Mouse (Mus musculus) Muller cell, postnatal 12 days (primary cell): ENCODE measurements around the gene Apip.

Source experiments
- DNase-seq: peaks from one replicate; pipeline ENCODE4 v3.0.0-alpha.2; 2015; ENCODE audit errors: inconsistent ontology term

Gene Apip

GRCm38 (mm10) chr2:103102595-103102994 lies 29.1 kb downstream of the Apip start:
- DNase-seq, result no peak

GRCm38 (mm10) chr2:103106172-103106571 lies 32.7 kb downstream of the Apip start:
- no peak for DNase-seq

- DNase-seq, result peak; percentile 29
These were observed 38.2 kb downstream of the Apip start for GRCm38 (mm10) chr2:103111669-103112068.

- peak; percentile 45 for DNase-seq
These were observed 43.7 kb downstream of the Apip start for GRCm38 (mm10) chr2:103117212-103117611.

DNA sequence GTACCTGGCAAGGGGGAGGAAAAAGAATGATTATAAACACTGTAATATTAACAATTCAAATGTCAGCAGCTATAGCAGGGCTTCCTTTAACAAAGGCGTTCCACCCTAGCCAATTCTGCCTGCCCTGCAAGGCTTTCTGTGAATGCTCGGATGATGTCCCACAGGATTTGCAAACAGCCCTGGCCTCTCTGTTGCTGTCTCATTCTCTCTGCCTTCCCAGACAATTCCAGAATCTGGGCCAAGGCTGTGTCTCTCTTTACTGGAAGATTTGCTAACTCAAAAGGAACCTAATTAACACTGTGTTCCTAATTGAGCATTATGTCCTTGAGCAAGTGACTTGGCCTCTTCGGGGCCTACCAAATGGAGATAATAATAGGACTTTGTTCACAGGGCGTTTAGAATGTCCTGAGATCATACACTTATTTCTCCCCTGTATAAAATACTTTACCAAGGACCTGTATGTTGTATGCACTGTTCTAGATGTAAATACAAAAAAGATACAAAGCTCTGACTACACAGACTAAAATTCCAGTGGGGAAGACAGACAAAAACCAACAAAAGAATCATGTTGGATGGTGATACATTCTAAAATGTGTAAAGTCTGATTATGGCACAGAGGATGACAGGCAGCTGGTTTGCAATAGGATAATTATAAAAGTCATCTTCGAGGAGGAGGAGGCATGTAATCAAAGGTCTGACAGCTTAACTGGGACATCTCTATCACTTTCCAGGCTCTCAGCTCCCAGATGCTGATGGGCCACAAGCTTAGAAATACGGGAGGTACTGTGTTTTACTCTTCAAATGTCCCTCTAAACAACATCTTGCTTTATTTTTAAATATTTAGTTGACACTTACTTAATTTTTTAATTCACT lies 45.1 kb downstream of the Apip start:
- DNase-seq, result peak; percentile 72

GRCm38 (mm10) chr2:103119197-103119854 lies 45.9 kb downstream of the Apip start:
- peak; percentile 53 for DNase-seq

- no peak for DNase-seq
These were observed 56.2 kb downstream of the Apip start for GRCm38 (mm10) chr2:103129676-103130075.

DNA sequence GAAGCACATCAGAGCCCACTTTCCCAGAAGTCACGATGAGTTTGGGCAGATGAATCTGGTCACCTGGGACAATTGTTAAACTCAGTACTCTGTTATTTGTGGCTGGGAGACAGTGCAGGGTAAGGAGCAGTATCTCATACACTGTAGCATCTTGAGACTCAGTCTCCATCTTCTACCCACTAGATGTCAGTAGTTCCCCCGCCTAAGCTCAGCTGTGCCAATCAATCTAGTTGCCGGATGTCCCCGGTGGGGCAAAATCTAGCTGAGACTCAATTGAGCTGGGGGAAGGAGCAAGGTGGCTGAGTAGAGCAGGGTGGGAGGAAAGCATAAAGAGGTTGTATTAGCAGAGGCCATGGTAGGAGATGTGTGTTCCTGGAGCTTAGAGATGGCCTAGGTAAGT lies 57.7 kb downstream of the Apip start:
- no peak for DNase-seq

DNA sequence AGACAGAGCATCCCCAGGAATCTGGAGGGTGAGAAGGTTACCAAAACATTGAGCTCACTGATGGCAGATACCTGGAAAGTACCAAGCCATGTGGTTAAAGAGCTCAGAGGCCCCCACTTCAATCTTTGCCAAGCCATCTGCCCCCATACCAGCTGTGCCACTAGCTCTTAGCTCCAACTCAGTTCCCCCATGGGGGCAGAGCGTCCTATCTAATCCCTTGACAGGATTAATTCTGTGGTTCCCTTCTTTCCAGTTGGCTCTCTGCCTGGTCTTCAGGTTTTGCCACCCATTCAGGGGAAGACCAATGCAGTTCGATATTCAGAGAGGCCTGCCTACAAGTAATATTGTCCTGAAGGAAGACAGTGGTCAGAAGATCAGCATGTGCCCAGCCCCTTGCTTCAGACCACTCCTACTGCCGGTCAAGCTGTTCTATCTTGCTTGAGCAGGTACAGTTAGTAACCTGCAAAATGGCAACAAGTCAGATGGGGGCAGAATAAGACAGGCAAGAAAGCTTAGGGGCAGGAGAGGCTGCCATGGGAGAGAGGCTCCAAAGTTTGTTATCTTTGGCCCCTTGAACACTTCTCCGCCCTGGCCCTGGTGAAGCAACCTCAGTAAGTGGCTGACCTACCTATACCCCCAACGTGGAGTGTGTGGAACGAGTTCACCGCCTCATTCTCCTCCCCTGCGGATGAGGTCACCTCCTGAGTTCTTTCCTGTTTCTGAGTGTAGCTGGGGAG lies 65.2 kb downstream of the Apip start:
- DNase-seq, result no peak
